Mouse (Mus musculus): ENCODE data around the gene Hist2h2be.

- no peak for TF ChIP-seq CTCF (IDR thresholded peaks at IDR 0.05; ENCODE audit: borderline replicate concordance, extremely low read depth, insufficient read depth, insufficient read length)
- TF ChIP-seq POLR2A (IDR thresholded peaks at IDR 0.05; ENCODE audit: borderline replicate concordance, extremely low read depth, insufficient read depth, insufficient read length, poor library complexity, severe bottlenecking) = no peak
Measured at GRCm38 (mm10) chr3:96219191-96219641, 1.7 kb upstream of the Hist2h2be start.
